Mouse (Mus musculus): ENCODE measurements at regions not wholly inside any gene's neighbourhood (a gene's known extent, or its start where the extent isn't known, plus 50 kb on each side); places are given as distances from the start of the nearest gene placed in this dataset.

DNA sequence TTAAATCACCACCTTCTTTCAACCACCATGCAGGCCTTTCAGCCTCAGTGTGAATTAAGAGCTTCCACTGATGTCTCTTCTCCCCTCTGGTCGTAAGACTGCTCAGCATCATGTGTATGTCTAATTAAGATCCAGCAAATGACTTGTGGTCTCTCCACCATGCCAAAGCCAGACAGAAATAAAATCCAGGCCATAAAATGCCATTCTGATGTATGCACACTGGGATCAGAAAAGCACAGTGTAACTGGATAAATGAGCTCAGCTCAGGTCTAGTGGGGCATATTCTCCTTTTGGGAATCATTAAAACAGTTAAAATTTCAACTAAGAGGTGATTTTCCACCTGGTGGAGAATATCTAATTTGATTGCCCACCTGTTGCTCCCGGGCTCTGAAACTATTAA lies 136.5 kb downstream of the Slc5a7 start:
- H3K4me1 ChIP-seq (replicated peaks; ENCODE audit: control insufficient read depth, insufficient read depth, low read length): no peaks in the 10 kb centered on the region
- ATAC-seq (ENCODE audit: low FRiP score): no peak
- no peak overlapping the region for H3K27ac ChIP-seq (ENCODE audit: low read depth, low read length)
- WGBS: 88% methylated on average over 2 of the region's 2 CpGs
- H3K9me3 ChIP-seq (ENCODE audit: control insufficient read depth, low read length): no peaks in the 10 kb centered on the region
- DNase-seq (ENCODE audit: low spot score): no peak
- no peak overlapping the region for H3K9ac ChIP-seq (ENCODE audit: low read depth, low read length)
- no peaks in the 10 kb centered on the region for H3K36me3 ChIP-seq (ENCODE audit: control insufficient read depth, insufficient read depth, low read length)
- H3K27me3 ChIP-seq (ENCODE audit: control insufficient read depth, insufficient read depth, low read length): no peaks in the 10 kb centered on the region
- H3K4me2 ChIP-seq (replicated peaks; ENCODE audit: low read depth, low read length): no peak overlapping the region
- H3K4me3 ChIP-seq (ENCODE audit: low read depth, low read length): no peak overlapping the region

- Histone ChIP-seq H3K27me3 (ENCODE audit: control insufficient read depth, insufficient read depth, low read length) (no peaks in the 10 kb centered on the region), H3K27ac (ENCODE audit: low read depth, low read length) (no peak overlapping the region), H3K36me3 (ENCODE audit: control insufficient read depth, insufficient read depth, low read length) (no peaks in the 10 kb centered on the region), H3K4me2 (replicated peaks; ENCODE audit: low read depth, low read length) (no peak overlapping the region), H3K4me1 (replicated peaks; ENCODE audit: control insufficient read depth, insufficient read depth, low read length) (no peaks in the 10 kb centered on the region), H3K9ac (ENCODE audit: low read depth, low read length) (no peak overlapping the region), H3K9me3 (ENCODE audit: control insufficient read depth, low read length) (no peaks in the 10 kb centered on the region), H3K4me3 (ENCODE audit: low read depth, low read length) (no peak overlapping the region)
- no peak for ATAC-seq (ENCODE audit: low FRiP score)
- WGBS: 84% methylated on average over 4 of the region's 4 CpGs
- DNase-seq (ENCODE audit: low spot score): no peak
Measured at GRCm38 (mm10) chr17:54158753-54159152, 140.1 kb downstream of the Slc5a7 start.

GRCm38 (mm10) chr17:54158330-54158729 lies 140.5 kb downstream of the Slc5a7 start:
- H3K27ac ChIP-seq (ENCODE audit: low read depth, low read length): no peak overlapping the region
- no peaks in the 10 kb centered on the region for H3K36me3 ChIP-seq (ENCODE audit: control insufficient read depth, insufficient read depth, low read length)
- H3K27me3 ChIP-seq (ENCODE audit: control insufficient read depth, insufficient read depth, low read length): no peaks in the 10 kb centered on the region
- no peak overlapping the region for H3K4me3 ChIP-seq (ENCODE audit: low read depth, low read length)
- WGBS: 94% methylated on average over 1 of the region's 1 CpGs
- no peaks in the 10 kb centered on the region for H3K4me1 ChIP-seq (replicated peaks; ENCODE audit: control insufficient read depth, insufficient read depth, low read length)
- ATAC-seq (ENCODE audit: low FRiP score): no peak
- no peaks in the 10 kb centered on the region for H3K9me3 ChIP-seq (ENCODE audit: control insufficient read depth, low read length)
- H3K9ac ChIP-seq (ENCODE audit: low read depth, low read length): no peak overlapping the region
- H3K4me2 ChIP-seq (replicated peaks; ENCODE audit: low read depth, low read length): no peak overlapping the region
- DNase-seq (ENCODE audit: low spot score): no peak

DNA sequence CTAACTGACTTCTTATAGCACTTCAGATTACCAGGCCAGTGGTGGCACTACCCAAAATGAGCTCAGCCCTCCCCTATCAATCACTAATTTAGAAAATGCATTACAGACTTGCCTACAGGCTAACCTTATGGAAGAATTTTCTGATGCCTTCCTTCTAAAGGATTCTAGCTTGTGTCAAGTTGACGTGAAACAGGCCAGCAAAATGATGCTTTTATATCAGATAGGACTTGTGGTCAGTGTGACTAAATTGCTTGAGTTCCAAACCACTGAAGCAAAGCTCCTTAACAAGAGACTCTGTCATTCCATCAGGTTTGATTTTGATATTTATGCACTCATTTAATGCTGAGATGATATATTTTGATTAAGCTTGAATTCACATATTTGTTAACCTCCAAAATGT lies 143.0 kb downstream of the Slc5a7 start:
- 67% methylated on average over 1 of the region's 1 CpGs for WGBS
- Histone ChIP-seq H3K27me3 (ENCODE audit: control insufficient read depth, insufficient read depth, low read length) (no peaks in the 10 kb centered on the region), H3K4me3 (ENCODE audit: low read depth, low read length) (no peak overlapping the region), H3K4me2 (replicated peaks; ENCODE audit: low read depth, low read length) (no peak overlapping the region), H3K9me3 (ENCODE audit: control insufficient read depth, low read length) (no peaks in the 10 kb centered on the region), H3K27ac (ENCODE audit: low read depth, low read length) (no peak overlapping the region), H3K9ac (ENCODE audit: low read depth, low read length) (no peak overlapping the region), H3K4me1 (replicated peaks; ENCODE audit: control insufficient read depth, insufficient read depth, low read length) (no peaks in the 10 kb centered on the region), H3K36me3 (ENCODE audit: control insufficient read depth, insufficient read depth, low read length) (no peaks in the 10 kb centered on the region)
- no peak for DNase-seq (ENCODE audit: low spot score)
- ATAC-seq (ENCODE audit: low FRiP score): no peak

GRCm38 (mm10) chr17:54154536-54154935 lies 144.3 kb downstream of the Slc5a7 start:
- Histone ChIP-seq H3K27ac (ENCODE audit: low read depth, low read length) (no peak overlapping the region), H3K27me3 (ENCODE audit: control insufficient read depth, insufficient read depth, low read length) (no peaks in the 10 kb centered on the region), H3K9me3 (ENCODE audit: control insufficient read depth, low read length) (no peaks in the 10 kb centered on the region), H3K4me1 (replicated peaks; ENCODE audit: control insufficient read depth, insufficient read depth, low read length) (no peaks in the 10 kb centered on the region), H3K36me3 (ENCODE audit: control insufficient read depth, insufficient read depth, low read length) (no peaks in the 10 kb centered on the region), H3K4me3 (ENCODE audit: low read depth, low read length) (no peak overlapping the region), H3K4me2 (replicated peaks; ENCODE audit: low read depth, low read length) (no peak overlapping the region), H3K9ac (ENCODE audit: low read depth, low read length) (no peak overlapping the region)
- DNase-seq (ENCODE audit: low spot score): no peak
- no peak for ATAC-seq (ENCODE audit: low FRiP score)
